Comparison of ENCODE assay signal across 23 mouse cellular contexts in genomic region chr3:21294776-21295175, GRCm38 (mm10).
"Had no signal": no experiment of that assay in that cellular context is flagged by ENCODE, and none has a peak within 500 bp of the region (broad histone marks: within the 10 kb centered on the region; RNA-seq: fewer than 3 reads in every experiment).

No protein-coding gene starts in this region.

- H3K4me3 ChIP-seq: heart, adult 2 months; heart, embryonic 13.5 days; heart, embryonic 15.5 days; hindbrain, embryonic 13.5 days; hindbrain, embryonic 15.5 days; limb, embryonic 13.5 days; limb, embryonic 15.5 days; liver, embryonic 12.5 days had no signal

- H3K9ac ChIP-seq: forebrain, postnatal 0 days; heart, embryonic 13.5 days; heart, embryonic 15.5 days; hindbrain, embryonic 13.5 days; hindbrain, embryonic 15.5 days; limb, embryonic 13.5 days; limb, embryonic 15.5 days; liver, embryonic 12.5 days had no signal

- DNase-seq: forebrain, postnatal 0 days; gastrocnemius, postnatal 14 days; gastrocnemius, postnatal 36 days; heart, adult 11 months; heart, adult 2 months; heart, postnatal 14 days; heart, postnatal 36 days; kidney, adult 18-20 months; kidney, adult 8-10 months; kidney, postnatal 10 days; kidney, postnatal 25 days; kidney, postnatal 4 days; layer of hippocampus, postnatal 36 days; left cerebral cortex, postnatal 4 days had no signal

- H3K4me1 ChIP-seq: heart, embryonic 15.5 days; hindbrain, embryonic 13.5 days; hindbrain, embryonic 15.5 days; limb, embryonic 13.5 days; limb, embryonic 15.5 days; liver, embryonic 12.5 days had no signal

- H3K4me2 ChIP-seq: heart, embryonic 11.5 days; heart, embryonic 13.5 days; heart, embryonic 15.5 days; hindbrain, embryonic 13.5 days; hindbrain, embryonic 15.5 days; limb, embryonic 13.5 days; limb, embryonic 15.5 days; liver, embryonic 12.5 days had no signal

- H3K9me3 ChIP-seq: heart, embryonic 13.5 days; heart, embryonic 15.5 days; hindbrain, embryonic 13.5 days; hindbrain, embryonic 15.5 days; limb, embryonic 13.5 days; limb, embryonic 15.5 days; liver, embryonic 12.5 days had no signal

- ATAC-seq: forebrain, postnatal 0 days; hindbrain, postnatal 0 days; liver, embryonic 12.5 days had no signal

- H3K36me3 ChIP-seq: heart, embryonic 13.5 days; heart, embryonic 15.5 days; hindbrain, embryonic 13.5 days; hindbrain, embryonic 15.5 days; limb, embryonic 13.5 days; limb, embryonic 15.5 days; liver, embryonic 12.5 days had no signal

- H3K27ac ChIP-seq: heart, adult 2 months; heart, embryonic 13.5 days; heart, embryonic 15.5 days; hindbrain, embryonic 13.5 days; hindbrain, embryonic 15.5 days; hindbrain, postnatal 0 days; limb, embryonic 13.5 days; limb, embryonic 15.5 days; liver, embryonic 12.5 days had no signal

- H3K27me3 ChIP-seq: heart, embryonic 13.5 days; heart, embryonic 15.5 days; hindbrain, embryonic 13.5 days; hindbrain, embryonic 15.5 days; limb, embryonic 13.5 days; limb, embryonic 15.5 days; liver, embryonic 12.5 days had no signal
